Mouse (Mus musculus) MEL (cell line): ENCODE measurements at regions not wholly inside any gene's neighbourhood (a gene's known extent, or its start where the extent isn't known, plus 50 kb on each side); places are given as distances from the start of the nearest gene placed in this dataset.
A peak's percentile ranks its signal among the peaks of the same experiment; 100 is the strongest.

ENCODE experiments used
- DNase-seq: peaks from one replicate; pipeline ENCODE4 v3.0.0; 2011; ENCODE audit warnings: low read depth, low spot score
- H3K27ac ChIP-seq: 2 replicates; pipeline ENCODE4 v1.5.1; 2012; ENCODE audit warnings: low read depth, mild to moderate bottlenecking, control low read depth, low read length, moderate library complexity; ENCODE audit not compliant: control insufficient read depth
- H3K27me3 ChIP-seq, 2 experiments: fragments of 150-350 bp in 1 of 2; sonication (generic) in 1 of 2; 2 replicates each; pipeline ENCODE4 v1.6.1; 2012; ENCODE audit warnings: low read length in 2 of 2, mild to moderate bottlenecking in 2 of 2, improper control_type of control experiment in 1 of 2, moderate library complexity in 1 of 2; ENCODE audit not compliant: insufficient read depth in 2 of 2, control insufficient read depth in 1 of 2
- H3K36me3 ChIP-seq, 2 experiments: 2 replicates each; pipeline ENCODE4 v1.6.1; 2012 to 2014; ENCODE audit warnings: low read length in 2 of 2, improper control_type of control experiment in 1 of 2, inconsistent platforms in 1 of 2, mild to moderate bottlenecking in 1 of 2; ENCODE audit not compliant: insufficient read depth in 2 of 2, control insufficient read depth in 1 of 2
- H3K4me1 ChIP-seq, 2 experiments: fragments of 150-350 bp in 1 of 2; sonication (generic) in 1 of 2; 2 replicates each; pipeline ENCODE4 v1.6.1; 2012; ENCODE audit warnings: low read length in 2 of 2, improper control_type of control experiment in 1 of 2, mild to moderate bottlenecking in 1 of 2; ENCODE audit not compliant: insufficient read depth in 2 of 2, control insufficient read depth in 1 of 2
- H3K4me3 ChIP-seq, 2 experiments: fragments of 150-350 bp in 1 of 2; sonication (generic) in 1 of 2; 2 replicates each; pipeline ENCODE4 v1.5.1; 2012; ENCODE audit warnings: low read depth in 2 of 2, low read length in 2 of 2, mild to moderate bottlenecking in 2 of 2, moderate library complexity in 2 of 2, control low read depth in 1 of 2, improper control_type of control experiment in 1 of 2; ENCODE audit not compliant: control insufficient read depth in 1 of 2, insufficient read depth in 1 of 2
- H3K79me2 ChIP-seq: 2 replicates; pipeline ENCODE4 v1.6.1; 2012; ENCODE audit warnings: mild to moderate bottlenecking, low read length, moderate library complexity; ENCODE audit not compliant: control insufficient read depth, poor library complexity, insufficient read depth
- H3K9ac ChIP-seq: 2 replicates; pipeline ENCODE4 v1.6.1; 2012; ENCODE audit warnings: low read depth, mild to moderate bottlenecking, control low read depth, low read length, moderate library complexity; ENCODE audit not compliant: control insufficient read depth, poor library complexity, severe bottlenecking
- H3K9me3 ChIP-seq: fragments of 150-350 bp; sonication (generic); replicated peaks from 2 replicates; pipeline ENCODE4 v1.6.1; 2012; ENCODE audit warnings: mild to moderate bottlenecking, low read length, improper control_type of control experiment, moderate library complexity; ENCODE audit not compliant: insufficient read depth
- CHD1 ChIP-seq: IDR thresholded peaks from 2 replicates; pipeline ENCODE4 v1.6.1; 2012; ENCODE audit warnings: low read depth, mild to moderate bottlenecking, inconsistent platforms, low read length, improper control_type of control experiment
- E2F4 ChIP-seq: IDR thresholded peaks from 2 replicates; pipeline ENCODE4 v1.6.1; 2011; ENCODE audit warnings: low read depth, low read length, improper control_type of control experiment, borderline replicate concordance
- GABPA ChIP-seq: IDR thresholded peaks from 2 replicates; pipeline ENCODE4 v1.6.1; 2012; ENCODE audit warnings: low read depth, mild to moderate bottlenecking, inconsistent platforms, low read length, improper control_type of control experiment, moderate library complexity
- KAT2A ChIP-seq: conservative IDR thresholded peaks from 2 replicates; pipeline ENCODE4 v1.6.1; 2012; ENCODE audit warnings: low read depth, low read length, improper control_type of control experiment, inconsistent platforms
- MAFK ChIP-seq: IDR thresholded peaks from 2 replicates; pipeline ENCODE4 v1.6.1; 2011; ENCODE audit warnings: low read depth, mild to moderate bottlenecking, low read length, improper control_type of control experiment, borderline replicate concordance
- MAX ChIP-seq: IDR thresholded peaks from 2 replicates; pipeline ENCODE4 v1.6.1; 2011; ENCODE audit warnings: low read length, improper control_type of control experiment
- MAZ ChIP-seq: IDR thresholded peaks from 2 replicates; pipeline ENCODE4 v1.6.1; 2012; ENCODE audit warnings: low read depth, mild to moderate bottlenecking, inconsistent platforms, low read length, improper control_type of control experiment
- MXI1 ChIP-seq: IDR thresholded peaks from 2 replicates; pipeline ENCODE4 v1.6.1; 2011; ENCODE audit warnings: mild to moderate bottlenecking, low read depth, low read length, improper control_type of control experiment
- MYB ChIP-seq: IDR thresholded peaks from 2 replicates; pipeline ENCODE4 v1.6.1; 2011; ENCODE audit warnings: mild to moderate bottlenecking, low read depth, low read length, improper control_type of control experiment
- POLR2AphosphoS5 ChIP-seq: IDR thresholded peaks from 2 replicates; pipeline ENCODE4 v1.6.1; 2012; ENCODE audit warnings: low read depth, borderline replicate concordance, mild to moderate bottlenecking, inconsistent platforms, low read length, moderate library complexity, mixed read lengths
- RAD21 ChIP-seq: IDR thresholded peaks from 2 replicates; pipeline ENCODE4 v1.6.1; 2011; ENCODE audit warnings: mild to moderate bottlenecking, low read depth, low read length, improper control_type of control experiment
- TAL1 ChIP-seq: IDR thresholded peaks from 2 replicates; pipeline ENCODE4 v1.6.1; 2012; ENCODE audit warnings: mild to moderate bottlenecking, inconsistent platforms, low read length, moderate library complexity, mixed read lengths
- UBTF ChIP-seq: IDR thresholded peaks from 2 replicates; pipeline ENCODE4 v1.6.1; 2012; ENCODE audit warnings: low read depth, mild to moderate bottlenecking, inconsistent platforms, low read length, improper control_type of control experiment, moderate library complexity, borderline replicate concordance; ENCODE audit not compliant: insufficient read depth
- USF1 ChIP-seq: IDR thresholded peaks from 2 replicates; pipeline ENCODE4 v1.6.1; 2014; ENCODE audit warnings: low read depth, mild to moderate bottlenecking, inconsistent platforms, low read length, improper control_type of control experiment, moderate library complexity
- ZC3H11A ChIP-seq: IDR thresholded peaks from 2 replicates; pipeline ENCODE4 v1.6.1; 2012; ENCODE audit warnings: low read depth, mild to moderate bottlenecking, inconsistent platforms, low read length, improper control_type of control experiment
- ZNF384 ChIP-seq: IDR thresholded peaks from 2 replicates; pipeline ENCODE4 v1.6.1; 2012; ENCODE audit warnings: low read depth, mild to moderate bottlenecking, inconsistent platforms, low read length, improper control_type of control experiment

- no peak for DNase-seq
- H3K79me2 ChIP-seq = no peaks in the 10 kb centered on the region
- no peak overlapping the region for H3K4me3 ChIP-seq
- peaks cover 0 to 11% of the 10 kb centered on the region in 2 experiments; a peak in 2 of 4 replicates for H3K36me3 ChIP-seq
- peaks cover 0 to 14% of the 10 kb centered on the region in 2 experiments; a peak in 2 of 4 replicates for H3K4me1 ChIP-seq
- no peaks in the 10 kb centered on the region for H3K9me3 ChIP-seq
- H3K27me3 ChIP-seq = no peaks in the 10 kb centered on the region
- no peak overlapping the region for H3K9ac ChIP-seq
- H3K27ac ChIP-seq = no peak overlapping the region
- TF ChIP-seq MAX (no peak), TAL1 (no peak), USF1 (no peak), E2F4 (no peak), GABPA (no peak), MAFK (no peak), KAT2A (no peak), UBTF (no peak), CHD1 (no peak), ZNF384 (no peak), POLR2AphosphoS5 (no peak), ZC3H11A (no peak), MYB (no peak), MXI1 (no peak)
These were observed 164.8 kb downstream of the Bcl2l11 start for GRCm38 (mm10) chr2:128290609-128291008.

GRCm38 (mm10) chr2:128294610-128295009 lies 168.8 kb downstream of the Bcl2l11 start:
- peak overlapping the region; percentile 25; the same call in 1 of the 2 replicates for H3K9ac ChIP-seq
- no peaks in the 10 kb centered on the region for H3K9me3 ChIP-seq
- TF ChIP-seq UBTF = no peak
- 0 out of 2 replicates have a peak, but pooled peaks have one; percentile 36 for TF ChIP-seq MAZ
- TF ChIP-seq TAL1 = no peak
- no peak for TF ChIP-seq RAD21
- no peak for TF ChIP-seq MAFK
- no peak for TF ChIP-seq E2F4
- DNase-seq = peak; percentile 68
- peaks cover 7 to 28% of the 10 kb centered on the region in 2 experiments for H3K4me1 ChIP-seq
- H3K4me3 ChIP-seq = peak overlapping the region in 1 of 2 experiments; percentile 2; a peak in 1 of 4 replicates
- H3K36me3 ChIP-seq = peaks cover 0 to 24% of the 10 kb centered on the region in 2 experiments; a peak in 2 of 4 replicates
- H3K27me3 ChIP-seq = no peaks in the 10 kb centered on the region
- H3K79me2 ChIP-seq = no peaks in the 10 kb centered on the region
- H3K27ac ChIP-seq = peak overlapping the region; percentile 38
